13 mouse cellular contexts compared by ENCODE assay signal in the genomic region with DNA sequence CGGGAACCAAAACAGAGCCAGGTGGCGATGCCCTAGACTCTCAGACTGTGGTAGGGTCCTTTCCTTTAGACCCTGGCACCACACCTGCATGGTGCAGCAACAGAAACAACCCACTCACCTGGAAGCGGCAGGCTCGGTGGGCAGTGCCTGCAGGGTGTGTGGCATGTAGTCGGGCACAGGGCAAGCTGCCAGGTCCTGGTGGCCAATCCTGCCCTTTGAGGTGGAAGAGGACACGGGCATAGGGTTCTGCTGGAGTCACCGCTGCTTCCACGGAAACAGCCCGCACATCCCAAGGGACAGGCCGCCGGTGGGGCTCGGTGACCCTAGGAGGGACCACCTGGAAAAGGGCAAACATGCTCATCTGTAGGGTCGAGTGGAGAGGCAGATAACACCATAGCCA. TPM values are rescaled to one million over a fixed set of nuclear protein-coding genes. Genes with fewer than 3 reads are reported as not detected.
"Had no signal": no experiment of that assay in that cellular context is flagged by ENCODE, and none has a peak within 500 bp of the region (broad histone marks: within the 10 kb centered on the region; RNA-seq: fewer than 3 reads in every experiment).

No protein-coding gene starts in this region.

- H3K27me3 ChIP-seq: lung, embryonic 15.5 days; neural tube, embryonic 13.5 days; stomach, embryonic 15.5 days had no signal

- H3K27ac ChIP-seq: left cerebral cortex, adult 2 months; limb, embryonic 10.5 days; liver, embryonic 12.5 days; lung, embryonic 15.5 days; neural tube, embryonic 13.5 days; stomach, embryonic 15.5 days had no signal

- ATAC-seq: liver, embryonic 12.5 days; midbrain, embryonic 16.5 days had no signal

- H3K4me3 ChIP-seq: limb, embryonic 10.5 days; liver, embryonic 12.5 days; lung, embryonic 15.5 days; stomach, embryonic 15.5 days had no signal

- DNase-seq: kidney, postnatal 25 days; retina, postnatal 1 day; thymus, adult 2 months; thymus, postnatal 25 days had no signal

- H3K4me2 ChIP-seq: liver, embryonic 12.5 days; lung, embryonic 15.5 days; stomach, embryonic 15.5 days had no signal

- H3K9ac ChIP-seq: liver, embryonic 12.5 days; lung, embryonic 15.5 days; neural tube, embryonic 13.5 days; stomach, embryonic 15.5 days had no signal

- H3K9me3 ChIP-seq: limb, embryonic 10.5 days; liver, embryonic 12.5 days; lung, embryonic 15.5 days; neural tube, embryonic 13.5 days; stomach, embryonic 15.5 days had no signal

RNA-seq across cellular contexts. Expression of a gene that starts 36.5 kb away (rescaled TPM):
- polyA plus RNA-seq: kidney, embryonic 16.5 days; limb, embryonic 10.5 days; liver, embryonic 12.5 days; midbrain, embryonic 16.5 days; neural tube, embryonic 13.5 days; testis, adult 2 months had no signal
